Mouse (Mus musculus): Measurements from ENCODE around the gene Zfp952. TPM values are rescaled to one million over a fixed set of nuclear protein-coding genes. Genes with fewer than 3 reads are reported as not detected.
A peak's percentile ranks its signal among the peaks of the same experiment; 100 is the strongest.

The Zfp952 gene
- total RNA-seq (2012; rRNA removed) (4.2 and 4.5 TPM in 2 replicates), total RNA-seq (2014; rRNA removed) (5.7 TPM in 2 replicates), polyA plus RNA-seq (2012; ENCODE audit: insufficient read length, low read depth) (4.3 and 5.5 TPM in 2 replicates)

GRCm38 (mm10) chr17:32992699-32993474 is at the start of gene Zfp952:
Gene Zfp952, plus strand, starts transcription at chr17:32993129.
- no peaks in the 10 kb centered on the region for H3K27me3 ChIP-seq (replicated peaks)
- peak within 1 kb of the TSS; percentile 54; the same call in 1 of the 2 replicates for H3K27ac ChIP-seq (ENCODE audit: insufficient read depth, low read depth)
- peak within 1 kb of the TSS; percentile 79 for H3K9ac ChIP-seq (ENCODE audit: insufficient read depth, low read depth)
- H3K4me2 ChIP-seq (ENCODE audit: insufficient read depth, low read depth, poor library complexity, severe bottlenecking), result peak within 1 kb of the TSS; percentile 86
- peaks cover 9 to 23% of the 10 kb centered on the region in 2 experiments for H3K36me3 ChIP-seq (replicated peaks in 1 of 2; ENCODE audit: control insufficient read depth in 1 of 2, insufficient read depth in 1 of 2, low read length in 1 of 2)
- peak within 1 kb of the TSS; percentile 69 to 93 (median 75) for H3K4me3 ChIP-seq (replicated peaks in 1 of 3; ENCODE audit: low read depth in 2 of 3, low read length in 2 of 3, poor library complexity in 1 of 3)
- H3K4me1 ChIP-seq (ENCODE audit: control insufficient read depth in 1 of 2, insufficient read depth in 2 of 2), result peaks cover 0 to 15% of the 10 kb centered on the region in 2 experiments; a peak in 2 of 4 replicates
- dilution Hi-C loops (cut with MboI; ENCODE audit: extremely low pct_ligation_motif_present, extremely low pct_unique_long_range_greater_than_20kb, low sequenced_read_pairs), result no loop called here
- peak; percentile 93 for DNase-seq (ENCODE audit: extremely low read depth)
- no peak for TF ChIP-seq MEF2A (IDR thresholded peaks at IDR 0.05; ENCODE audit: borderline replicate concordance, low read depth, low read length)
- 0 out of 2 replicates have a peak, but pooled peaks have one; percentile 54 for TF ChIP-seq E2F4 (IDR thresholded peaks at IDR 0.05; ENCODE audit: insufficient replicate concordance, low read depth, low read length)
- no peak for TF ChIP-seq ETS1 (conservative IDR thresholded peaks at IDR 0.05; ENCODE audit: low read depth, low read length)
- peak; percentile 57; the same call in 1 of the 2 replicates for TF ChIP-seq MYC (IDR thresholded peaks at IDR 0.05; ENCODE audit: low read depth, low read length)
- TF ChIP-seq MAFK (IDR thresholded peaks at IDR 0.05; ENCODE audit: insufficient replicate concordance, low read length), result no peak
- TF ChIP-seq MAZ (IDR thresholded peaks at IDR 0.05; ENCODE audit: low read depth, low read length), result no peak
- 0 out of 2 replicates have a peak, but pooled peaks have one; percentile 48 for TF ChIP-seq TCF12 (IDR thresholded peaks at IDR 0.05; ENCODE audit: low read depth, low read length)
- no peak for TF ChIP-seq SMC3 (IDR thresholded peaks at IDR 0.05; ENCODE audit: low read depth, low read length)
- TF ChIP-seq ZC3H11A (IDR thresholded peaks at IDR 0.05; ENCODE audit: low read depth, low read length), result no peak
- TF ChIP-seq MXI1 (IDR thresholded peaks at IDR 0.05; ENCODE audit: low read depth, low read length), result peak; percentile 87
- no peak for TF ChIP-seq RCOR1 (conservative IDR thresholded peaks at IDR 0.05; ENCODE audit: low read depth, low read length)
- TF ChIP-seq MAX (IDR thresholded peaks at IDR 0.05; ENCODE audit: low read length), result peak; percentile 65; the same call in 1 of the 2 replicates
- TF ChIP-seq KAT2A (IDR thresholded peaks at IDR 0.05; ENCODE audit: insufficient replicate concordance, low read length), result peak; percentile 85; the same call in 1 of the 2 replicates
- TF ChIP-seq NELFE (IDR thresholded peaks at IDR 0.05; ENCODE audit: low read depth, low read length), result peak; percentile 77; the same call in 1 of the 2 replicates
- no peak; the same call in 1 of the 2 replicates for TF ChIP-seq IRF4 (IDR thresholded peaks at IDR 0.05; ENCODE audit: low read depth, low read length)
- TF ChIP-seq CHD1 (IDR thresholded peaks at IDR 0.05; ENCODE audit: low read depth, low read length), result no peak
- TF ChIP-seq EP300 (IDR thresholded peaks at IDR 0.05; ENCODE audit: low read length), result no peak
- peak; percentile 87 for TF ChIP-seq SIN3A (IDR thresholded peaks at IDR 0.05; ENCODE audit: low read length)
- no peak; the same call in 1 of the 2 replicates for TF ChIP-seq ZMIZ1 (IDR thresholded peaks at IDR 0.05; ENCODE audit: low read depth, low read length)
- peak; percentile 89 for TF ChIP-seq HCFC1 (IDR thresholded peaks at IDR 0.05; ENCODE audit: low read depth, low read length)
- peak; percentile 70 for TF ChIP-seq POLR2A (IDR thresholded peaks at IDR 0.05; ENCODE audit: low read depth, low read length)
- TF ChIP-seq ZNF384 (IDR thresholded peaks at IDR 0.05; ENCODE audit: low read depth, low read length), result no peak
- TF ChIP-seq CHD2 (IDR thresholded peaks at IDR 0.05; ENCODE audit: low read length), result peak; percentile 87
- TF ChIP-seq NRF1 (IDR thresholded peaks at IDR 0.05; ENCODE audit: low read depth, low read length), result peak; percentile 66
- TF ChIP-seq USF1 (IDR thresholded peaks at IDR 0.05; ENCODE audit: low read depth, low read length), result no peak
- TF ChIP-seq GABPA (IDR thresholded peaks at IDR 0.05; ENCODE audit: insufficient replicate concordance, low read depth, low read length), result no peak; the same call in 1 of the 2 replicates
- no peak for TF ChIP-seq UBTF (IDR thresholded peaks at IDR 0.05; ENCODE audit: low read depth, low read length)
- 0 out of 2 replicates have a peak, but pooled peaks have one; percentile 17 for TF ChIP-seq ELF1 (IDR thresholded peaks at IDR 0.05; ENCODE audit: low read depth, low read length)
- TF ChIP-seq JUN (IDR thresholded peaks at IDR 0.05; ENCODE audit: insufficient read depth, low read depth, low read length), result no peak
- TF ChIP-seq ZKSCAN1 (IDR thresholded peaks at IDR 0.05; ENCODE audit: borderline replicate concordance, low read depth, low read length), result no peak
- no peak for TF ChIP-seq BHLHE40 (IDR thresholded peaks at IDR 0.05; ENCODE audit: low read depth, low read length)
- TF ChIP-seq TBP (conservative IDR thresholded peaks at IDR 0.05; ENCODE audit: low read depth, low read length), result peak; percentile 80; the same call in 1 of the 2 replicates
- TF ChIP-seq USF2 (conservative IDR thresholded peaks at IDR 0.05; ENCODE audit: low read depth, low read length), result no peak
- TF ChIP-seq RAD21 (IDR thresholded peaks at IDR 0.05; ENCODE audit: low read depth, low read length), result no peak
- TF ChIP-seq PAX5 (IDR thresholded peaks at IDR 0.05; ENCODE audit: low read length), result no peak
- no peak for TF ChIP-seq JUND (conservative IDR thresholded peaks at IDR 0.05; ENCODE audit: low read depth, low read length)
- no peak for TF ChIP-seq POLR2AphosphoS2 (IDR thresholded peaks at IDR 0.05; ENCODE audit: low read depth, low read length)
- TF ChIP-seq CTCF (conservative IDR thresholded peaks at IDR 0.05 in 1 of 2, IDR thresholded peaks at IDR 0.05 in 1 of 2; ENCODE audit: low read depth in 2 of 2, low read length in 2 of 2), result no peak
- in situ Hi-C loops (cut with MboI; ENCODE audit: low pct_ligation_motif_present, low pct_unique_long_range_greater_than_20kb, low sequenced_read_pairs), result no loop called here
- no peaks in the 10 kb centered on the region for H3K9me3 ChIP-seq (replicated peaks; ENCODE audit: low read length)
- peaks cover 11% of the 10 kb centered on the region; the same call in 1 of the 2 replicates for H3K79me2 ChIP-seq (replicated peaks; ENCODE audit: control insufficient read depth, extremely low read depth, insufficient read depth, poor library complexity, severe bottlenecking)

Measured in CH12.LX (cell line).